Mouse (Mus musculus): Measurements from ENCODE around the gene Rps9. TPM values are rescaled to one million over a fixed set of nuclear protein-coding genes. Genes with fewer than 3 reads are reported as not detected.
A peak's percentile ranks its signal among the peaks of the same experiment; 100 is the strongest.
"Not testable (repeated sequence)": the region's sequence is repeated elsewhere in the genome, so short reads cannot be mapped to it uniquely, and the experiment has no call there.

The Rps9 gene
- polyA plus RNA-seq, 1 experiment, result 3,200 TPM

DNA sequence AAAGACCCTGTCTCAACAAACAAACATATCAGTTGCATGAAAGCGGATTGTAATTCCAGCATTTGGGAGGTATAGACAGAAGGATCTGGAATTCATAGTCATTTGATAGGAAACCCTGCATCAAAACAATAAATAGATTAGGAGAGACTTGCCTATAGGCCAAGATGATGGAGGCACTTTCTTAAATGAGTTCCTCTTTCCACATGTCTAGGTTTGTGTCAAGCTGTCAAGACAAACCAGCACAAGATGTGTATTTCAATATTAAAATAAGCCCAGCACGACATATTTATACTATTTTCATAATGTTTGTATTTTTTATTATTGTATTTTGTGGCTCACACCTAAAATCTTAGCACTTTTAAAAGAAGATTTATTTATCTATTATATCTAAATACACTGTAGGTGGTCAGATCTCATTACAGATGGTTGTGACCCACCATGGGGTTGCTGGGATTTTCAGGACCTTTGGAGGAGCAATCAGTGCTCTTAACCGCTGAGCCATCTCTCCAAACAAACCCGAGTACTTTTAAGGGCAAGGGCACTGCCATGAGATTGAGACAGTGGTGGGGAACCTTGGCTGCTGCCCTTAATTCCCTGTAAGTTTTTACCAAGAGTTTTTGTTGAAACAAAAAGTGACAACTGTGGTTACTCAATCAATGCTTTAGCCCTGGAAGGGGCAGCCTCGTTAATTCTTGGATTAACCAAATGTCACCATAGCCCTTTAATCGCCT, 480 bp upstream of the Rps9 start:
- no peaks in the 10 kb centered on the region for H3K27me3 ChIP-seq (ENCODE audit: control insufficient read depth, insufficient read depth, insufficient read length)
- peaks cover 35% of the 10 kb centered on the region for H3K36me3 ChIP-seq (ENCODE audit: control insufficient read depth, insufficient read depth)
- H3K79me3 ChIP-seq (ENCODE audit: low read depth), result peaks cover 28% of the 10 kb centered on the region
- peaks cover 35% of the 10 kb centered on the region for H3K79me2 ChIP-seq (ENCODE audit: control insufficient read depth, insufficient read depth)
- peak overlapping the region; percentile 43 for H3ac ChIP-seq (ENCODE audit: control insufficient read depth, insufficient read length, low read depth)
- TF ChIP-seq CEBPB (IDR thresholded peaks at IDR 0.05; ENCODE audit: low read depth) (no peak), MYOD1 (IDR thresholded peaks at IDR 0.05; ENCODE audit: control insufficient read depth, insufficient read length, low read depth) (no peak), MAX (IDR thresholded peaks at IDR 0.05) (no peak), MYOG (IDR thresholded peaks at IDR 0.05; ENCODE audit: control insufficient read depth, extremely low read depth, insufficient read length) (no peak), USF1 (IDR thresholded peaks at IDR 0.05; ENCODE audit: low read depth) (no peak), CTCF (IDR thresholded peaks at IDR 0.05; ENCODE audit: control insufficient read depth, insufficient read depth, insufficient read length) (no peak), FOSL1 (IDR thresholded peaks at IDR 0.05; ENCODE audit: insufficient read depth, low read length, poor library complexity, severe bottlenecking) (no peak)
- peak overlapping the region; percentile 99 for H3K4me3 ChIP-seq (ENCODE audit: insufficient read depth, poor library complexity, severe bottlenecking)

GRCm38 (mm10) chr7:3704475-3704874, 682 bp downstream of the Rps9 start:
- H3K27me3 ChIP-seq (ENCODE audit: control insufficient read depth, insufficient read depth, insufficient read length), result no peaks in the 10 kb centered on the region
- TF ChIP-seq CEBPB (IDR thresholded peaks at IDR 0.05; ENCODE audit: low read depth), result no peak
- peak; percentile 94 for TF ChIP-seq MAX (IDR thresholded peaks at IDR 0.05)
- TF ChIP-seq MYOD1 (IDR thresholded peaks at IDR 0.05; ENCODE audit: control insufficient read depth, insufficient read length, low read depth), result no peak
- peak overlapping the region; percentile 89 for H3ac ChIP-seq (ENCODE audit: control insufficient read depth, insufficient read length, low read depth)
- peaks cover 28% of the 10 kb centered on the region for H3K79me3 ChIP-seq (ENCODE audit: low read depth)
- peaks cover 35% of the 10 kb centered on the region for H3K36me3 ChIP-seq (ENCODE audit: control insufficient read depth, insufficient read depth)
- H3K4me3 ChIP-seq (ENCODE audit: insufficient read depth, poor library complexity, severe bottlenecking), result peak overlapping the region; percentile 99
- peaks cover 35% of the 10 kb centered on the region for H3K79me2 ChIP-seq (ENCODE audit: control insufficient read depth, insufficient read depth)

DNA sequence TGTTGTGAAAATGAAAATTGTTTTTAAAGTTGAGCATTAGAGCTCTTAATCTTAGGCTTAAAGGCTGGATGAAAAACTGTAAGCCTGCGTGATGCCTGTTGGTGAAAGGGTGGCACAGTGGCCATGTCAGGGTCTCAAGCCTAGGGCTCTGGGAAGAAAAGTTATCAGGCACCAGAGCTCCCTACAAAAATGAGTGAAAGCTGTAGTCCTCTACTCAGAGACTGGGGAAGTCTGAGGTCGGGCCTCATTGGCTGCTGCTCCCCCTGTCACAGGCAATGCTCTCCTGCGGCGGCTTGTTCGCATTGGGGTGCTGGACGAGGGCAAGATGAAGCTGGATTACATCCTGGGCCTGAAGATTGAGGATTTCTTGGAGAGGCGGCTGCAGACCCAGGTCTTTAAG, 1.7 kb downstream of the Rps9 start:
- H3ac ChIP-seq (ENCODE audit: control insufficient read depth, insufficient read length, low read depth), result peak overlapping the region; percentile 85
- H3K27me3 ChIP-seq (ENCODE audit: control insufficient read depth, insufficient read depth, insufficient read length), result not testable (repeated sequence)
- H3K36me3 ChIP-seq (ENCODE audit: control insufficient read depth, insufficient read depth), result peaks cover 35% of the 10 kb centered on the region
- peaks cover 28% of the 10 kb centered on the region for H3K79me3 ChIP-seq (ENCODE audit: low read depth)
- H3K79me2 ChIP-seq (ENCODE audit: control insufficient read depth, insufficient read depth), result peaks cover 35% of the 10 kb centered on the region
- H3K4me3 ChIP-seq (ENCODE audit: insufficient read depth, poor library complexity, severe bottlenecking), result peak overlapping the region; percentile 99

DNA sequence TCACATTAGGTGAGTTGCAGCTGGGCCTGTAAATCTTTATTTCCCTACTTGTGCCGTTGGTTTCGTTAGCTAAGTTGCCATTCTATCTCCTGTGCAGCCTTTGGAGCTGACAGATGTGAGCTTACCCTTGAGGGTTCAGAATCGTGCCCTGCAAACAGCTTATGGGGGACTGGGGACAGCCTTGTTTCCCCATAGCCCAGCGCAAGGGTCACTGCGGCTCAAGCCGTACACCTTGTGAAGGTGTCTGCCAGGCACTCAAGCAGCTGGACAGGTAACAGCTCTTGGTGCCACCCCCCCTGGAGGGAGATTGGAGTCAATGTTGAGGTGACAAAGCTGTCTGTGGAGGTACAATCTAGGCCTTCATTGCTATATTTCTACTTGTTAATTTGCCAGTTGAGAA, 2.1 kb downstream of the Rps9 start:
- peaks cover 35% of the 10 kb centered on the region for H3K36me3 ChIP-seq (ENCODE audit: control insufficient read depth, insufficient read depth)
- TF ChIP-seq USF1 (IDR thresholded peaks at IDR 0.05; ENCODE audit: low read depth) (no peak), CEBPB (IDR thresholded peaks at IDR 0.05; ENCODE audit: low read depth) (no peak)
- peak overlapping the region; percentile 85 for H3ac ChIP-seq (ENCODE audit: control insufficient read depth, insufficient read length, low read depth)
- peaks cover 35% of the 10 kb centered on the region for H3K79me2 ChIP-seq (ENCODE audit: control insufficient read depth, insufficient read depth)
- H3K27me3 ChIP-seq (ENCODE audit: control insufficient read depth, insufficient read depth, insufficient read length), result no peaks in the 10 kb centered on the region
- H3K4me3 ChIP-seq (ENCODE audit: insufficient read depth, poor library complexity, severe bottlenecking), result peak overlapping the region; percentile 99
- peaks cover 28% of the 10 kb centered on the region for H3K79me3 ChIP-seq (ENCODE audit: low read depth)

DNA sequence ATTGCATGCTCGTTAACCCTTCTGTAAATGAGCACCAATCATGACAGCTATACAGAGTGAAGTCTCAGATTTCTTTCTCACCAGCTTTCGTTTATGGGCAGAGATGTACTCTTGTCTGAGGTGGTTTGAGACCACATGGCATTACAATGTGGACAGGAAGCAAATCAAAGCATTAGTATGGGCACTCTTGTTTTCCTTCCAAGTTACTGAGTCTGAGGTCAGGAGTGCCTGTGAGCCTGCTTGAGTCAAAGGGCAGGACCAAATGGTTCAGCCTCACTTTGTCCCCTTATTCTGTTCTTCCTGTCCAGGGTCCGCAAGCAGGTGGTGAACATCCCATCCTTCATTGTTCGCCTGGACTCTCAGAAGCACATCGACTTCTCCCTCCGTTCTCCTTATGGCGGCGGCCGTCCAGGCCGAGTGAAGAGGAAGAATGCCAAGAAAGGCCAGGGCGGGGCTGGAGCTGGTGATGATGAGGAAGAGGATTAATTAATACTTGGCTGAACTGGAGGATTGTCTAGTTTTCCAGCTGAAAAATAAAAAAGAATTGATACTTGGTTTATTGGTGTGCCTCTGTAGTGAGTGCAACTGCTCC, 2.6 kb downstream of the Rps9 start:
- H3K79me2 ChIP-seq (ENCODE audit: control insufficient read depth, insufficient read depth), result peaks cover 35% of the 10 kb centered on the region
- H3ac ChIP-seq (ENCODE audit: control insufficient read depth, insufficient read length, low read depth), result peak overlapping the region; percentile 85
- peak overlapping the region; percentile 99 for H3K4me3 ChIP-seq (ENCODE audit: insufficient read depth, poor library complexity, severe bottlenecking)
- peaks cover 35% of the 10 kb centered on the region for H3K36me3 ChIP-seq (ENCODE audit: control insufficient read depth, insufficient read depth)
- H3K79me3 ChIP-seq (ENCODE audit: low read depth), result peaks cover 28% of the 10 kb centered on the region
- H3K27me3 ChIP-seq (ENCODE audit: control insufficient read depth, insufficient read depth, insufficient read length), result no peaks in the 10 kb centered on the region
- TF ChIP-seq CTCF (IDR thresholded peaks at IDR 0.05; ENCODE audit: control insufficient read depth, insufficient read depth, insufficient read length), result no peak
- no peak for TF ChIP-seq USF1 (IDR thresholded peaks at IDR 0.05; ENCODE audit: low read depth)
- no peak for TF ChIP-seq MYOD1 (IDR thresholded peaks at IDR 0.05; ENCODE audit: control insufficient read depth, insufficient read length, low read depth)

GRCm38 (mm10) chr7:3707027-3707426, 3.2 kb downstream of the Rps9 start:
- peaks cover 28% of the 10 kb centered on the region for H3K79me3 ChIP-seq (ENCODE audit: low read depth)

More at GRCm38 (mm10) chr7:3707027-3707426, 3.2 kb downstream of the Rps9 start:
- Histone ChIP-seq H3K27me3 (ENCODE audit: control insufficient read depth, insufficient read depth, insufficient read length) (no peaks in the 10 kb centered on the region), H3K79me2 (ENCODE audit: control insufficient read depth, insufficient read depth) (peaks cover 35% of the 10 kb centered on the region), H3K4me3 (ENCODE audit: insufficient read depth, poor library complexity, severe bottlenecking) (no peak overlapping the region), H3ac (ENCODE audit: control insufficient read depth, insufficient read length, low read depth) (peak overlapping the region; percentile 2), H3K36me3 (ENCODE audit: control insufficient read depth, insufficient read depth) (peaks cover 35% of the 10 kb centered on the region)
- TF ChIP-seq MAX (IDR thresholded peaks at IDR 0.05) (no peak), FOSL1 (IDR thresholded peaks at IDR 0.05; ENCODE audit: insufficient read depth, low read length, poor library complexity, severe bottlenecking) (no peak), MYOD1 (IDR thresholded peaks at IDR 0.05; ENCODE audit: control insufficient read depth, insufficient read length, low read depth) (no peak), USF1 (IDR thresholded peaks at IDR 0.05; ENCODE audit: low read depth) (no peak), MYOG (IDR thresholded peaks at IDR 0.05; ENCODE audit: control insufficient read depth, extremely low read depth, insufficient read length) (no peak), CEBPB (IDR thresholded peaks at IDR 0.05; ENCODE audit: low read depth) (no peak), CTCF (IDR thresholded peaks at IDR 0.05; ENCODE audit: control insufficient read depth, insufficient read depth, insufficient read length) (no peak)

Measured in C2C12 (cell line).